Mouse (Mus musculus) heart, embryonic 14.5 days (tissue): ENCODE data around the gene Mrps35. TPM values are rescaled to one million over a fixed set of nuclear protein-coding genes. Genes with fewer than 3 reads are reported as not detected.

ENCODE experiments used
- ATAC-seq: fragments of 200-750 bp; cut with Nextera tagmentation; 2 replicates; pipeline ENCODE4 v1.8.0; 2017; ENCODE audit warnings: low read depth, moderate TSS enrichment; ENCODE audit not compliant: insufficient number of reproducible peaks, insufficient read depth, low FRiP score
- H3K27ac ChIP-seq, 2 experiments: fragments of 200-500 bp in 1 of 2; fragments of 300-500 bp in 1 of 2; sonication (generic) in 1 of 2; replicated peaks in 1 of 2; 2 replicates each; pipeline ENCODE4 v1.5.1; 2012 to 2014; ENCODE audit warnings: low read depth in 2 of 2, low read length in 2 of 2, control low read depth in 1 of 2, mild to moderate bottlenecking in 1 of 2, mixed read lengths in 1 of 2; ENCODE audit not compliant: control insufficient read depth in 1 of 2, insufficient read depth in 1 of 2
- H3K27me3 ChIP-seq: fragments of 300-500 bp; sonication (generic); 2 replicates; pipeline ENCODE4 v1.6.1; 2014; ENCODE audit warnings: mild to moderate bottlenecking, low read length, control low read depth; ENCODE audit not compliant: control insufficient read depth, insufficient read depth
- H3K36me3 ChIP-seq: fragments of 300-500 bp; sonication (generic); 2 replicates; pipeline ENCODE4 v1.6.1; 2014; ENCODE audit warnings: mild to moderate bottlenecking, control low read depth, low read length, mixed read lengths; ENCODE audit not compliant: control insufficient read depth, insufficient read depth
- H3K4me1 ChIP-seq, 2 experiments: fragments of 200-500 bp in 1 of 2; fragments of 300-500 bp in 1 of 2; sonication (generic) in 1 of 2; 2 replicates each; pipeline ENCODE4 v1.6.1; 2012 to 2014; ENCODE audit warnings: low read length in 2 of 2, control low read depth in 1 of 2, mixed read lengths in 1 of 2; ENCODE audit not compliant: control insufficient read depth in 2 of 2, insufficient read depth in 2 of 2
- H3K4me2 ChIP-seq: fragments of 300-500 bp; sonication (generic); 2 replicates; pipeline ENCODE4 v1.6.1; 2014; ENCODE audit warnings: mild to moderate bottlenecking, low read length
- H3K4me3 ChIP-seq, 2 experiments: fragments of 200-500 bp in 1 of 2; fragments of 300-500 bp in 1 of 2; sonication (generic) in 1 of 2; 2 replicates each; pipeline ENCODE4 v1.5.1; 2012 to 2014; ENCODE audit warnings: low read length in 2 of 2, mild to moderate bottlenecking in 2 of 2, control low read depth in 1 of 2, low read depth in 1 of 2, moderate library complexity in 1 of 2; ENCODE audit not compliant: control insufficient read depth in 1 of 2, insufficient read depth in 1 of 2
- H3K9ac ChIP-seq: fragments of 300-500 bp; sonication (generic); 2 replicates; pipeline ENCODE4 v1.6.1; 2014; ENCODE audit warnings: mild to moderate bottlenecking, low read length
- H3K9me3 ChIP-seq: fragments of 300-500 bp; sonication (generic); 2 replicates; pipeline ENCODE4 v1.6.1; 2016; ENCODE audit warnings: low read length, control low read depth; ENCODE audit not compliant: control insufficient read depth
- WGBS: fragments of 180-500 bp; shearing (Covaris S2); extraction: QIAGEN DNeasy Blood & Tissue Kit; methylation state at CpG from one replicate; pipeline ENCODE4 v1.1.7; 2014; 5-methylcytosine and 5-hydroxymethylcytosine counted together
- polyA plus RNA-seq: library from polyadenylated mRNA; unstranded; fragments of >200 nt; fragmentation: Nextera tagmentation; extraction: Ambion mirVana; gene quantifications from 2 replicates; pipeline ENCODE4 v1.2.1, GENCODE M21; 2014

Mrps35 gene
- polyA plus RNA-seq, 1 experiment from 2014 or later = 153 TPM

DNA sequence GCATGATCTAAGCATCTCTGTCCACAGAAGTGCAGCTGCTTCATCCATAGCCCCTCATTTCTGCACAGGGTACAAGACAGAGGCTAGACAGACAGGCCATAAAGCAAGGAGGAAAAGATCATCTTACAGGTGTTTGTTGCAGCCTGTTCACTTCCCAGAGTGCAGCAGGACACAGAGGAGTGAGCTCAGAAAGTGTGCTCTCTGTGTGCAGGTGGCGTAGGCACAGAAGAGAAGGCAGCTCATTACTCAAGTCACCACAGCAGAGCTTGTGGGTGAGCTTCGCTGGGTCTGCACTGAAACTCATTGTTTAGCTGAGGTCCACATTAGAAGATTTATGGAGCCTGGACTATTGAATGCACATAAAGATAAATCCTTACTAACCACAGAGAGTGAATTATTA, 42.8 kb upstream of the Mrps35 start:
- WGBS = 84% methylated on average over 2 of the region's 2 CpGs
- Histone ChIP-seq H3K36me3 (peaks cover 81% of the 10 kb centered on the region), H3K4me3 (no peak overlapping the region), H3K9ac (no peak overlapping the region), H3K9me3 (no peaks in the 10 kb centered on the region), H3K27me3 (no peaks in the 10 kb centered on the region), H3K4me1 (no peaks in the 10 kb centered on the region), H3K27ac (no peak overlapping the region), H3K4me2 (no peak overlapping the region)
- no peak for ATAC-seq

DNA sequence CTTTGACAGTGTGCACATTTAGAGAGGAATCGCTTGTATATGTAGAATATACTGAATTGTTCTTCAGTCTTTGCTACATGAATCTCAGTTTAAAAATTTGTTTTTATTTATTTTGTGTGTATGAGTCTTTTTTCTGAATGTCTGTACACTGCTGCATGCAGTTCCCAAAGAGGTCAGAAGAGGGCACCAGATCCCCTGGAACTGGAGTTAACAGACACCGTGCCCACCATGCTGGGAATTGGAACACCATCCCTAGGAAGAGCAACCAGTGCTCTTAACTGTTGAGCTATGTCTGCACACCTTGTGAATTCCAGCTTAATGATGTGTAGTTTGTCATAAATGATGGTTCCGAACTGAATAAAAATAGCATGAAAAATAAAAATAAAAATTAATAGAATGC, 34.4 kb upstream of the Mrps35 start:
- Histone ChIP-seq H3K4me2 (no peak overlapping the region), H3K27me3 (no peaks in the 10 kb centered on the region), H3K9me3 (no peaks in the 10 kb centered on the region), H3K27ac (no peak overlapping the region), H3K36me3 (peaks cover 72% of the 10 kb centered on the region), H3K9ac (no peak overlapping the region), H3K4me3 (no peak overlapping the region), H3K4me1 (no peaks in the 10 kb centered on the region)
- ATAC-seq = no peak
- 70% methylated on average over 3 of the region's 3 CpGs for WGBS

DNA sequence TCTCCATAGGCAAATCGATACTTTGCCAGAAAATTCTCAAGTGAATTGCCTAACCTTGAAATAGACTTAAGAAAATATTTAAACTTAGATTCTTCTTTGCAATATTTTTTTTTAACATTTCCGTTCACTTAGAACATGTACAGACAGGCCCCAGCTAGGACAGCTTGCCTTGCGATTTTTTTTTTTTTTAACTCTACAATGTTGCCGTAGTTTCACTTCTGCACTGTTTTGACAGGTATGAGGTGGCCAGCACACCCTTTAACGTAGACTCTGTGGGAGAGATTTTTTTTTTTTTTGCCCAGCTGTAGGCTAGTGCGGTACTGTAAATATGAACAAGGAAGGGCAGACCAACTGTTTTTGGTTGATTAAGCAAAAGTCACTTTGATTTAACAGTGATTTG, 32.2 kb upstream of the Mrps35 start:
- 88% methylated on average over 6 of the region's 6 CpGs for WGBS
- no peak overlapping the region for H3K27ac ChIP-seq
- H3K4me2 ChIP-seq = no peak overlapping the region
- H3K27me3 ChIP-seq = no peaks in the 10 kb centered on the region
- H3K4me3 ChIP-seq = no peak overlapping the region
- ATAC-seq = no peak
- H3K4me1 ChIP-seq = no peaks in the 10 kb centered on the region
- H3K9me3 ChIP-seq = no peaks in the 10 kb centered on the region
- H3K36me3 ChIP-seq = peaks cover 84% of the 10 kb centered on the region
- H3K9ac ChIP-seq = no peak overlapping the region

DNA sequence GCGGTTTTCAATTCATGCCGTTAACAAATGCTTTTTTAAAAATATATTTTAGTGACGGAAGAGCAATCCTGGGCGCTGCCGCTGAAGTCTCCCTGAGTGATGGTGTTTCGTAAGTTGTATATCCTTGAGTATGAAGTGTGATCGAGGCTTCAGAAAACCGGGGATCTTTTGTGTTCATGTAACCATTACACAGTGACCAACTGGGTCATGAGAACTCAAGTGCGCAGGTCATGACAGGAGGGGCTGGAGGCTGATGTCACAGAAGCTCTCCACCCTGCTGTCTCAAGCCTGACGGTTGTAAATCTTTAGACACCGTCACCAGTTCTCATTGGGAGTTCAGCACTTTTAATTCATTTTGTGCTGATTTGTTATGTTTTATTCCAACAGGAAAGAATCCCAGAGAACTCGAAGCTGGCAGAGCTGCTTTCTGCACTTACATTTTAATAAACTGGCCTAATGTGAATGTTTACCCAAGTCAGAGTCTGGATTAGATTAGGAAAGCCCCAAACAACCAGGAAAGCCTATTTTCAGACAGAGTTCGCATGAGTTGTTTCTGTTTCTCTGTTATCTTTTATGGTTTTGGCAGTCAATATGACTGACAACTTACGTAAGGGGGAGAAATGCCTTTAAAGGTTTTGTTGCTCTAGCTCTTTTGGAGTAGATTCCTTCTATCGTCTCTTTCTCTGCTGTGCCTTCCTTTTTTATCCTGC, 31.6 kb upstream of the Mrps35 start:
- H3K9ac ChIP-seq = no peak overlapping the region
- no peaks in the 10 kb centered on the region for H3K27me3 ChIP-seq
- H3K36me3 ChIP-seq = peaks cover 84% of the 10 kb centered on the region
- H3K27ac ChIP-seq = 0 out of 4 replicates have a peak overlapping the region, but pooled peaks of 1 of the 2 experiments have one; percentile 31
- H3K4me1 ChIP-seq = no peaks in the 10 kb centered on the region
- H3K4me2 ChIP-seq = no peak overlapping the region
- WGBS = 83% methylated on average over 15 of the region's 15 CpGs
- ATAC-seq = no peak
- H3K9me3 ChIP-seq = no peaks in the 10 kb centered on the region
- no peak overlapping the region for H3K4me3 ChIP-seq

DNA sequence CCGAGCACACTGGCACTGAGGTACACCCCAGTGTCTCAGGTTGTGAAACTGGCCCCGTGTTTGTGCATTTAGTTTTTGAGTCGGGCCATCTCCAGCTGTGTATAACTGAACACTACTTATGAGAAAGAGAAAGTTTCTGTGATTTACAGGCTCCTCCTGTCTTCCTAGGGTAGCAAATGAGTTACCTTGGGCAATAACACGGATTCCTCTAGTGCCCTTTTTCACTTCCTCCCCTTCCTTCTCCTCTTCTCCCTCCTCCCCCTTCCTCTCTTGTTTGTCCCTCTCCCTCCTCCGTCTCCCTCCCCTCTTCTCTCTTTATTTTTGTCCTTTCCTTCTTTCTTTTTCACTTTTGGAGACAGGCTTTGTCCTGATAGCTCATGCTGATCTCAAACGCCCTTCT, 31.0 kb upstream of the Mrps35 start:
- Histone ChIP-seq H3K4me2 (no peak overlapping the region), H3K36me3 (peaks cover 84% of the 10 kb centered on the region), H3K9me3 (no peaks in the 10 kb centered on the region), H3K27ac (0 out of 4 replicates have a peak overlapping the region, but pooled peaks of 1 of the 2 experiments have one; percentile 31), H3K27me3 (no peaks in the 10 kb centered on the region), H3K4me3 (no peak overlapping the region), H3K9ac (no peak overlapping the region), H3K4me1 (no peaks in the 10 kb centered on the region)
- 72% methylated on average over 6 of the region's 6 CpGs for WGBS
- ATAC-seq = no peak

DNA sequence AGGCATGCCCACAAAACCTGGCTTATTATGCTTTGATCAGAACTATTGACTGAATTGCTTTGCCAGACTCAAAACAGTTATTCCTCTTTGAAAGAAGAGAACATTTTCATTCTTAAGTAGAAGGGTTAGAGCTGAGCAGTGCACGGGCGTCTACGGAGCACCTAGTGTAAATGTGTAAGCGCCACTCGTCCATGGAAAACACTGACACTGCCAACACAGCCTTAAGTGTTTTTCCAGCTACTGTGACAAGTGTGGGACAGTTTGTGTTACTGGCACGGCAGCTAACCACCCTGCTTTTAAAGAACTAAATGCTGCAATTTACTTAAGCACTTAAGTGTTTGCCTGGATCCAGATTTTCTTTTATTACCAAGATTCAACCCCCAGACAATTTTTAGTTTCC, 30.6 kb upstream of the Mrps35 start:
- Histone ChIP-seq H3K4me1 (no peaks in the 10 kb centered on the region), H3K4me3 (no peak overlapping the region), H3K4me2 (no peak overlapping the region), H3K27me3 (no peaks in the 10 kb centered on the region), H3K27ac (no peak overlapping the region), H3K36me3 (peaks cover 84% of the 10 kb centered on the region), H3K9ac (no peak overlapping the region), H3K9me3 (no peaks in the 10 kb centered on the region)
- no peak for ATAC-seq
- 65% methylated on average over 6 of the region's 6 CpGs for WGBS

DNA sequence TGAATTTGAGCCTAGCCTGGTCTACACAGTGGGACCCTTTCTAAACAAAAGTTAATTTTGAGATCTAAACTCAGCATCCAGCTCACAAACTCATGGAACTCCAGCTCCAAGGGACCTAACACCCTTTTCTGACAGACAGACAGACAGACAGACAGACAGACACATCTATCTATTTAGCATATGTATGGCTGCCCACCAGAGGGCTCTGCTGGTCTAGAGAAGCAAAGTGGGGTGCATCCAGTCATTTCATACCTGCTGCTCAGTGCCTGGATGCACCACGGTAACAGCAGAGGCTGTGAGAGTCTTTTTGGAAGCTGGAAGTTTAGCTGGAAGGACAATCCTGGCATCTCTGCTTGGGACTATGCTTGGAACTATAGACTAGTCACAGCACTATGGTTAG, 29.0 kb upstream of the Mrps35 start:
- Histone ChIP-seq H3K4me3 (no peak overlapping the region), H3K27me3 (no peaks in the 10 kb centered on the region), H3K4me2 (no peak overlapping the region), H3K36me3 (peaks cover 87% of the 10 kb centered on the region), H3K9me3 (no peaks in the 10 kb centered on the region), H3K27ac (no peak overlapping the region), H3K9ac (no peak overlapping the region), H3K4me1 (no peaks in the 10 kb centered on the region)
- WGBS = 86% methylated on average over 1 of the region's 1 CpGs
- ATAC-seq = no peak

DNA sequence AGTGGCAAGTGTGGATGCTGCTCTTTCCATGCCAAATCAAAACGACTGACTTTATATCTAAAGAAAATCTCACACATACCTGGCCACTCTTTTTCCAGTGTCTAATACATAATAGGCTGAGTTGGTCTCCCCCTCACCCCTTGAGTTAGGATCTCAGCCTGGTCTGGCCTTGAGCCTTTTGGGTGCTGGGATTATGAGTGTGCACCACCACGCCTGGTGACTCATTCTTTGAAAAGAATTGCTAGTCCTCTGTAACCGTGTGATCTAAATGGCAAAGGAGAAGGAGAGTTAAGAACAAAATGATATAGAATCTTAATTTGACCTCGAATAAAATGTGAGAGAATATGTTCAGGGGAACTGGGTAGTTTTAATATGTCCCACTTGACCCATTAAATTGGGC, 24.7 kb upstream of the Mrps35 start:
- 86% methylated on average over 4 of the region's 4 CpGs for WGBS
- no peak for ATAC-seq

More for the DNA sequence above, 24.7 kb upstream of the Mrps35 start:
- no peaks in the 10 kb centered on the region for H3K27me3 ChIP-seq
- no peak overlapping the region for H3K27ac ChIP-seq
- H3K9ac ChIP-seq = no peak overlapping the region
- H3K4me3 ChIP-seq = no peak overlapping the region
- 0 out of 4 replicates have a peak, but pooled peaks cover 0 to 5% of the 10 kb centered on the region in 2 experiments for H3K4me1 ChIP-seq
- H3K36me3 ChIP-seq = peaks cover 94% of the 10 kb centered on the region
- no peaks in the 10 kb centered on the region for H3K9me3 ChIP-seq
- H3K4me2 ChIP-seq = no peak overlapping the region
